Mouse (Mus musculus) CD4-positive, CD25-positive, alpha-beta regulatory T cell, adult 4 months (primary cell): ENCODE results near the gene Scrg1. TPM values are rescaled to one million over a fixed set of nuclear protein-coding genes. Genes with fewer than 3 reads are reported as not detected.
"Not testable (repeated sequence)": the region's sequence is repeated elsewhere in the genome, so short reads cannot be mapped to it uniquely, and the experiment has no call there.

Experiments used
- ATAC-seq: one replicate; pipeline ENCODE4 v1.8.0; 2017
- polyA plus RNA-seq, 2 experiments: library from polyadenylated mRNA; unstranded; fragments of 100-300 nt; shearing (Covaris generic); gene quantifications; one replicate each; pipeline ENCODE4 v1.2.1; 2017

Scrg1 gene
- not detected for polyA plus RNA-seq

GRCm38 (mm10) chr8:57455765-57456164 lies at the start of gene Scrg1:
Gene Scrg1 (plus strand): TSS chr8:57455923.
- no peak for ATAC-seq

- ATAC-seq = no peak
Measured at GRCm38 (mm10) chr8:57406366-57406765, 49.4 kb upstream of the Scrg1 start.

- no peak for ATAC-seq
Measured at GRCm38 (mm10) chr8:57409333-57409732, 46.4 kb upstream of the Scrg1 start.

- no peak for ATAC-seq
Measured at GRCm38 (mm10) chr8:57409779-57410472, 45.8 kb upstream of the Scrg1 start.

- no peak for ATAC-seq
Measured at GRCm38 (mm10) chr8:57410473-57410863, 45.3 kb upstream of the Scrg1 start.

GRCm38 (mm10) chr8:57411366-57411765 lies 44.4 kb upstream of the Scrg1 start:
- no peak for ATAC-seq

- no peak for ATAC-seq
Measured at GRCm38 (mm10) chr8:57416827-57417226, 38.9 kb upstream of the Scrg1 start.

- peak; percentile 12 for ATAC-seq
Measured at GRCm38 (mm10) chr8:57426074-57426473, 29.6 kb upstream of the Scrg1 start.

- ATAC-seq = peak; percentile 91
Measured at GRCm38 (mm10) chr8:57427581-57428366, 27.9 kb upstream of the Scrg1 start.

- no peak for ATAC-seq
Measured at GRCm38 (mm10) chr8:57428566-57428965, 27.2 kb upstream of the Scrg1 start.

GRCm38 (mm10) chr8:57429166-57429887 lies 26.4 kb upstream of the Scrg1 start:
- ATAC-seq = peak; percentile 36

GRCm38 (mm10) chr8:57429888-57430274 lies 25.8 kb upstream of the Scrg1 start:
- not testable (repeated sequence) for ATAC-seq

- ATAC-seq = no peak
Measured at GRCm38 (mm10) chr8:57430901-57431300, 24.8 kb upstream of the Scrg1 start.

GRCm38 (mm10) chr8:57432802-57433201 lies 22.9 kb upstream of the Scrg1 start:
- ATAC-seq = no peak

GRCm38 (mm10) chr8:57435768-57436436 lies 19.8 kb upstream of the Scrg1 start:
- ATAC-seq = peak; percentile 29

GRCm38 (mm10) chr8:57436437-57436796 lies 19.3 kb upstream of the Scrg1 start:
- no peak for ATAC-seq

- no peak for ATAC-seq
Measured at GRCm38 (mm10) chr8:57441131-57441530, 14.6 kb upstream of the Scrg1 start.

- ATAC-seq = no peak
Measured at GRCm38 (mm10) chr8:57441556-57441955, 14.2 kb upstream of the Scrg1 start.

GRCm38 (mm10) chr8:57443289-57443688 lies 12.4 kb upstream of the Scrg1 start:
- ATAC-seq = no peak

- ATAC-seq = not testable (repeated sequence)
Measured at GRCm38 (mm10) chr8:57445901-57446300, 9.8 kb upstream of the Scrg1 start.

GRCm38 (mm10) chr8:57450726-57451125 lies 5.0 kb upstream of the Scrg1 start:
- no peak for ATAC-seq

- ATAC-seq = no peak
Measured at GRCm38 (mm10) chr8:57451896-57452295, 3.8 kb upstream of the Scrg1 start.

GRCm38 (mm10) chr8:57453361-57453760 lies 2.4 kb upstream of the Scrg1 start:
- ATAC-seq = no peak
